Comparison of ENCODE assay signal across 7 mouse cellular contexts in the genomic region with DNA sequence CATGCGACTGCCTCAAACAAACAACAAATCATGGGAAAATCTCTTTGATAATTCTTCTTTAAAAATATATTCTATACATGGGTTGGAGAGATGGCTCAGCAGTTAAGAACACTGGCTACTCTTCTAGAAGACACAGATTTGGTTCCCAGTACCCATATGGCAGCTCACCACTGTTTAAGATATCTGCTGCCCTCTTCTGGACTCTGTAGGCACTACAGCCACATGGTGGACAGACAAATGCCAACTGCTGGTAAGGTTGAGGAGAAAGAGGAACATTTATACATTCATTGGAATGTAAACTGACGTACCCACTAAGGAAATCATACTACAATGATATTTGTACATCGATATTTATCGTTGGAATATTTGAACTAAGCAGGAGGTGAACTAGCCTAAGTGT. TPM values are rescaled to one million over a fixed set of nuclear protein-coding genes. Genes with fewer than 3 reads are reported as not detected.
DNase-seq lines count a peak whose midpoint lies in the region; ATAC-seq and TF ChIP-seq lines count a peak whose summit lies in the region.

No protein-coding gene starts in this region.

- WGBS in liver, embryonic 13.5 days (ENCODE audit: insufficient replicate concordance): 49% methylated on average over 4 of the region's 4 CpGs
- WGBS in forebrain, embryonic 16.5 days: 66% methylated on average over 4 of the region's 4 CpGs

- intact Hi-C loops in left cerebral cortex, adult 2 months (cut with DNase I): no loop called here
- intact Hi-C loops in left cerebral cortex, postnatal 4 days (cut with DNase I): no loop called here

- DNase-seq in left cerebral cortex, adult 2 months (ENCODE audit: extremely low spot score in 1 of 2, low spot score in 2 of 2): no peak
- DNase-seq in left cerebral cortex, postnatal 4 days: no peak
- DNase-seq in ZHBTc4 (ENCODE audit: low read depth, low spot score): peak; percentile 62
- peak; percentile 15 for DNase-seq in liver, embryonic 13.5 days
- peak; percentile 5 to 25 for DNase-seq in thymus, postnatal 10 days (ENCODE audit: low spot score in 2 of 2)
- no peak for DNase-seq in frontal cortex, adult 2 months (ENCODE audit: extremely low spot score in 1 of 2, low spot score in 1 of 2)

- H3K4me3 ChIP-seq in left cerebral cortex, adult 2 months: no peak overlapping the region
- H3K4me3 ChIP-seq in liver, embryonic 13.5 days (replicated peaks): no peak overlapping the region
- H3K4me3 ChIP-seq in forebrain, embryonic 16.5 days (replicated peaks; ENCODE audit: low read length): no peak overlapping the region

- no peak overlapping the region for H3K27ac ChIP-seq in left cerebral cortex, adult 2 months
- H3K27ac ChIP-seq in liver, embryonic 13.5 days: no peak overlapping the region
- H3K27ac ChIP-seq in forebrain, embryonic 16.5 days (ENCODE audit: low read length): no peak overlapping the region

- no peak for ATAC-seq in liver, embryonic 13.5 days (ENCODE audit: low read depth)
- ATAC-seq in forebrain, embryonic 16.5 days: no peak

- H3K4me2 ChIP-seq in liver, embryonic 13.5 days: no peak overlapping the region
- no peak overlapping the region for H3K4me2 ChIP-seq in forebrain, embryonic 16.5 days (ENCODE audit: low read length)

- H3K27me3 ChIP-seq in liver, embryonic 13.5 days: no peaks in the 10 kb centered on the region
- no peaks in the 10 kb centered on the region for H3K27me3 ChIP-seq in forebrain, embryonic 16.5 days (replicated peaks; ENCODE audit: control insufficient read depth, insufficient read depth, low read length)

- H3K9me3 ChIP-seq in liver, embryonic 13.5 days (replicated peaks): no peaks in the 10 kb centered on the region
- H3K9me3 ChIP-seq in forebrain, embryonic 16.5 days (ENCODE audit: control insufficient read depth, low read length): no peaks in the 10 kb centered on the region

- no peaks in the 10 kb centered on the region for H3K36me3 ChIP-seq in liver, embryonic 13.5 days
- no peaks in the 10 kb centered on the region for H3K36me3 ChIP-seq in forebrain, embryonic 16.5 days (ENCODE audit: control insufficient read depth, insufficient read depth)

- TF ChIP-seq CTCF in left cerebral cortex, adult 2 months (IDR thresholded peaks at IDR 0.05): peak; percentile 29

- no peaks in the 10 kb centered on the region for H3K4me1 ChIP-seq in liver, embryonic 13.5 days (replicated peaks)
- no peaks in the 10 kb centered on the region for H3K4me1 ChIP-seq in forebrain, embryonic 16.5 days (replicated peaks; ENCODE audit: control insufficient read depth, insufficient read depth, low read length)

- H3K9ac ChIP-seq in liver, embryonic 13.5 days: no peak overlapping the region
- H3K9ac ChIP-seq in forebrain, embryonic 16.5 days (replicated peaks; ENCODE audit: low read depth, low read length): no peak overlapping the region

RNA-seq across cellular contexts. Expression of a gene that starts 36.7 kb away (rescaled TPM):
- total RNA-seq in left cerebral cortex, adult 2 months (2021): 10 to 100 TPM; 48.5 to 51.0 TPM
- total RNA-seq in left cerebral cortex, postnatal 4 days (2021): 10 to 100 TPM; 70.9 to 79.1 TPM
- 32.0 and 45.2 TPM in 2 replicates for polyA plus RNA-seq in liver, embryonic 13.5 days (2015; fragmentation: Nextera tagmentation; extraction: Ambion mirVana)
- polyA plus RNA-seq in frontal cortex, adult 2 months (2012; rRNA removed): 39.7 and 43.1 TPM in 2 replicates
- 103 and 110 TPM in 2 replicates for polyA plus RNA-seq in forebrain, embryonic 16.5 days (2015; fragmentation: Nextera tagmentation; extraction: Ambion mirVana)

Comparison
In these comparisons a context has a peak if more than half of its experiments do, and no peak if none do; other contexts are left out.
1. DNase-seq: peak in ZHBTc4 (single experiment), liver, embryonic 13.5 days (single experiment) and thymus, postnatal 10 days (2 of 2); none in left cerebral cortex, adult 2 months (0 of 2), left cerebral cortex, postnatal 4 days (single experiment) and frontal cortex, adult 2 months (0 of 2).